Mouse (Mus musculus) hindbrain, embryonic 13.5 days (tissue): Measurements from ENCODE around the gene Sco1. TPM values are rescaled to one million over a fixed set of nuclear protein-coding genes. Genes with fewer than 3 reads are reported as not detected.

Source experiments
- ATAC-seq: fragments of 200-750 bp; cut with Nextera tagmentation; 2 replicates; pipeline ENCODE4 v1.8.0; 2017; ENCODE audit warnings: moderate TSS enrichment; ENCODE audit not compliant: low FRiP score
- H3K27ac ChIP-seq: fragments of 300-500 bp; sonication (generic); 2 replicates; pipeline ENCODE4 v1.5.1; 2015; ENCODE audit warnings: inconsistent platforms, mild to moderate bottlenecking, moderate library complexity
- H3K27me3 ChIP-seq: fragments of 300-500 bp; sonication (generic); 2 replicates; pipeline ENCODE4 v1.6.1; 2015; ENCODE audit warnings: mild to moderate bottlenecking, inconsistent platforms
- H3K36me3 ChIP-seq: fragments of 300-500 bp; sonication (generic); 2 replicates; pipeline ENCODE4 v1.6.1; 2015; ENCODE audit warnings: mild to moderate bottlenecking, inconsistent platforms
- H3K4me1 ChIP-seq: fragments of 300-500 bp; sonication (generic); replicated peaks from 2 replicates; pipeline ENCODE4 v1.6.1; 2015; ENCODE audit warnings: inconsistent platforms
- H3K4me2 ChIP-seq: fragments of 300-500 bp; sonication (generic); 2 replicates; pipeline ENCODE4 v1.6.1; 2015; ENCODE audit warnings: inconsistent platforms, mild to moderate bottlenecking, moderate library complexity
- H3K4me3 ChIP-seq: fragments of 300-500 bp; sonication (generic); 2 replicates; pipeline ENCODE4 v1.5.1; 2015; ENCODE audit warnings: mild to moderate bottlenecking, inconsistent platforms
- H3K9ac ChIP-seq: fragments of 300-500 bp; sonication (generic); 2 replicates; pipeline ENCODE4 v1.6.1; 2015; ENCODE audit warnings: mild to moderate bottlenecking, inconsistent platforms
- H3K9me3 ChIP-seq: fragments of 300-500 bp; sonication (generic); 2 replicates; pipeline ENCODE4 v1.6.1; 2016; ENCODE audit warnings: inconsistent platforms
- WGBS: fragments of 180-500 bp; shearing (Covaris S2); methylation state at CpG from one replicate; pipeline ENCODE4 v1.1.7; 2015; 5-methylcytosine and 5-hydroxymethylcytosine counted together
- polyA plus RNA-seq: library from polyadenylated mRNA; unstranded; fragments of >200 nt; fragmentation: Nextera tagmentation; extraction: Ambion mirVana; gene quantifications from 2 replicates; pipeline ENCODE4 v1.2.1, GENCODE M21; 2015

Sco1 gene
- polyA plus RNA-seq, 1 experiment from 2014 or later, result 13.1 TPM

DNA sequence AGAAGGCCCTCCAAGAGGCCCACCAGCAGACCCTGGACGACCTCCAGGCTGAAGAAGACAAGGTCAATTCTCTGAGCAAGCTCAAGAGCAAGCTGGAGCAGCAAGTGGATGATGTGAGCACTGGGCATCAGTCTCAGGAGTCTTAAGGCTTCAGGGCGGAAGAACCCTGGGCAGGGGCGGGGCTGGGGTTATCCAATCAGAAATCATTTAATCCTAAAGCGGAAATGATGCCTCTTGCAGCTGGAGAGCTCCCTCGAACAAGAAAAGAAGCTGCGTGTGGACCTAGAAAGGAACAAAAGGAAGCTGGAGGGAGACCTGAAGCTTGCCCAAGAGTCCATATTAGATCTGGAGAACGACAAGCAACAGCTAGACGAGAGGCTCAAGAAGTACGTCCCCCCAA is 40.7 kb downstream of the Sco1 start:
- H3K9me3 ChIP-seq, result no peaks in the 10 kb centered on the region
- 77% methylated on average over 9 of the region's 9 CpGs for WGBS
- no peak overlapping the region for H3K4me3 ChIP-seq
- H3K27ac ChIP-seq, result no peak overlapping the region
- no peaks in the 10 kb centered on the region for H3K36me3 ChIP-seq
- no peak for ATAC-seq
- no peak overlapping the region for H3K9ac ChIP-seq
- no peaks in the 10 kb centered on the region for H3K4me1 ChIP-seq
- H3K4me2 ChIP-seq, result no peak overlapping the region
- H3K27me3 ChIP-seq, result peaks cover 8% of the 10 kb centered on the region; the same call in 1 of the 2 replicates

DNA sequence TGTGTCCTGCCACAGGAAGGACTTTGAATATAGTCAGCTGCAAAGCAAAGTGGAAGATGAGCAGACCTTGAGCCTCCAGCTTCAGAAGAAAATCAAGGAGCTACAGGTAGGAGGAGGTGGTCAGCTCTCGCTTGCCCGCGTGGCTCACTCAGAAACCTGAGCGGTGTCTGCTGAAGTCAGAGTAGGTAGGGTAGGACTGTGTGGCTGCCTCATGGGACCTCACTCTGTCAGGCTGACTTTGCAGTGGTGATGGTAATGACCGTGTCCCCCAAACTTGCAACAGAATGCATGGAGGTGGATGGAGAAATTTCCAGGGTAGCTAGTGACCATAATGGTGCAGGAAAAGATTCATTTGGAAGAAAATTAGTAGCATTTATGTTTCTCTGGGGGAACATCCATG is 41.2 kb downstream of the Sco1 start:
- ATAC-seq, result no peak
- no peak overlapping the region for H3K4me3 ChIP-seq
- H3K27me3 ChIP-seq, result peaks cover 8% of the 10 kb centered on the region; the same call in 1 of the 2 replicates
- no peak overlapping the region for H3K27ac ChIP-seq
- 96% methylated on average over 5 of the region's 5 CpGs for whole genome bisulfite sequencing
- H3K9me3 ChIP-seq, result no peaks in the 10 kb centered on the region
- no peaks in the 10 kb centered on the region for H3K4me1 ChIP-seq
- H3K9ac ChIP-seq, result no peak overlapping the region
- H3K36me3 ChIP-seq, result no peaks in the 10 kb centered on the region
- H3K4me2 ChIP-seq, result no peak overlapping the region

DNA sequence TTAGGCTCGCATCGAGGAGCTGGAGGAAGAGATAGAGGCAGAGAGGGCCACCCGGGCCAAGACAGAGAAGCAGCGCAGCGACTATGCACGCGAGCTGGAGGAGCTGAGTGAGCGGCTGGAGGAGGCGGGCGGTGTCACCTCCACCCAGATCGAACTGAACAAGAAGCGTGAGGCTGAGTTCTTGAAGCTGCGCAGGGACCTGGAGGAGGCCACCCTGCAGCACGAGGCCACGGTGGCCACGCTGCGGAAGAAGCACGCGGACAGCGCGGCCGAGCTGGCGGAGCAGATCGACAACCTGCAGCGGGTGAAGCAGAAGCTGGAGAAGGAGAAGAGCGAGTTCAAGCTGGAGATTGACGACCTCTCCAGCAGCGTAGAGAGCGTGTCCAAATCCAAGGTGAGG is 42.0 kb downstream of the Sco1 start:
- Histone ChIP-seq H3K27me3 (peaks cover 8% of the 10 kb centered on the region; the same call in 1 of the 2 replicates), H3K4me3 (no peak overlapping the region), H3K4me2 (no peak overlapping the region), H3K27ac (no peak overlapping the region), H3K9ac (no peak overlapping the region), H3K36me3 (no peaks in the 10 kb centered on the region), H3K9me3 (no peaks in the 10 kb centered on the region), H3K4me1 (no peaks in the 10 kb centered on the region)
- 77% methylated on average over 29 of the region's 29 CpGs for WGBS
- ATAC-seq, result no peak

GRCm38 (mm10) chr11:67097709-67098108 is 45.2 kb downstream of the Sco1 start:
- H3K27ac ChIP-seq, result no peak overlapping the region
- H3K9ac ChIP-seq, result no peak overlapping the region
- H3K27me3 ChIP-seq, result peaks cover 4% of the 10 kb centered on the region; the same call in 1 of the 2 replicates
- H3K4me3 ChIP-seq, result no peak overlapping the region
- H3K4me2 ChIP-seq, result no peak overlapping the region
- no peaks in the 10 kb centered on the region for H3K9me3 ChIP-seq
- H3K36me3 ChIP-seq, result no peaks in the 10 kb centered on the region
- 96% methylated on average over 10 of the region's 10 CpGs for WGBS
- ATAC-seq, result no peak
- no peaks in the 10 kb centered on the region for H3K4me1 ChIP-seq

GRCm38 (mm10) chr11:67098427-67098826 is 46.0 kb downstream of the Sco1 start:
- ATAC-seq, result no peak
- Histone ChIP-seq H3K4me2 (no peak overlapping the region), H3K4me3 (no peak overlapping the region), H3K9ac (no peak overlapping the region), H3K36me3 (no peaks in the 10 kb centered on the region), H3K4me1 (no peaks in the 10 kb centered on the region), H3K9me3 (no peaks in the 10 kb centered on the region), H3K27me3 (peaks cover 4% of the 10 kb centered on the region; the same call in 1 of the 2 replicates), H3K27ac (no peak overlapping the region)
- WGBS, result 89% methylated on average over 11 of the region's 11 CpGs

- H3K27ac ChIP-seq, result no peak overlapping the region
- peaks cover 3% of the 10 kb centered on the region; the same call in 1 of the 2 replicates for H3K27me3 ChIP-seq
- ATAC-seq, result no peak
- no peaks in the 10 kb centered on the region for H3K36me3 ChIP-seq
- H3K9me3 ChIP-seq, result no peaks in the 10 kb centered on the region
- H3K9ac ChIP-seq, result no peak overlapping the region
- no peak overlapping the region for H3K4me2 ChIP-seq
- H3K4me1 ChIP-seq, result no peaks in the 10 kb centered on the region
- WGBS, result 96% methylated on average over 16 of the region's 16 CpGs
- H3K4me3 ChIP-seq, result no peak overlapping the region
These were observed 46.8 kb downstream of the Sco1 start for GRCm38 (mm10) chr11:67099241-67099640.

- WGBS, result 39% methylated on average over 6 of the region's 6 CpGs
- Histone ChIP-seq H3K27ac (no peak overlapping the region), H3K4me2 (no peak overlapping the region), H3K9me3 (no peaks in the 10 kb centered on the region), H3K4me3 (no peak overlapping the region), H3K27me3 (no peaks in the 10 kb centered on the region; the same call in 1 of the 2 replicates), H3K9ac (no peak overlapping the region), H3K36me3 (no peaks in the 10 kb centered on the region), H3K4me1 (no peaks in the 10 kb centered on the region)
- no peak for ATAC-seq
These were observed 47.7 kb downstream of the Sco1 start for GRCm38 (mm10) chr11:67100169-67100568.

DNA sequence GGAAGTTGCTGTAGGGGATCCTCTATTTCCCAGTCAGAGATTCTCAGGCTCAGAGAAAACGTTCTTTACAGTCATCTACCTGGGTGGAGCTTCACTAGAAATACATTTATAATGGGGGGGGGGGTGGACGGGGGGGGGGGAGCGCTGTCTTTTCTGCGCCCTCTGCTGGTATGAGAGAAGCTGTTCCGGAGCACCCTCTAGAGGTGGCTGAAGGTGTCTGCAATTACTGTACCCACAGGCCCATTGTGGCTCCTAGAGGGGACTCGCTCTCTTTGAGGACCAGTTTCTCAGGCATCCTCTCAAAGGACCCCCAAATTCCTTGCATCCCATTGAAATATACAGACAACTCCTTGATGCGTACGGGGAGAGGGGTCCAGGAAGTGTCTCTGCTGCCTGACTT is 49.2 kb downstream of the Sco1 start:
- ATAC-seq, result no peak
- Histone ChIP-seq H3K4me1 (peaks cover 5% of the 10 kb centered on the region; the same call in 1 of the 2 replicates), H3K9ac (no peak overlapping the region), H3K36me3 (no peaks in the 10 kb centered on the region), H3K27ac (no peak overlapping the region), H3K27me3 (no peaks in the 10 kb centered on the region; the same call in 1 of the 2 replicates), H3K4me3 (no peak overlapping the region), H3K9me3 (no peaks in the 10 kb centered on the region), H3K4me2 (no peak overlapping the region)
- WGBS, result 20% methylated on average over 8 of the region's 8 CpGs

DNA sequence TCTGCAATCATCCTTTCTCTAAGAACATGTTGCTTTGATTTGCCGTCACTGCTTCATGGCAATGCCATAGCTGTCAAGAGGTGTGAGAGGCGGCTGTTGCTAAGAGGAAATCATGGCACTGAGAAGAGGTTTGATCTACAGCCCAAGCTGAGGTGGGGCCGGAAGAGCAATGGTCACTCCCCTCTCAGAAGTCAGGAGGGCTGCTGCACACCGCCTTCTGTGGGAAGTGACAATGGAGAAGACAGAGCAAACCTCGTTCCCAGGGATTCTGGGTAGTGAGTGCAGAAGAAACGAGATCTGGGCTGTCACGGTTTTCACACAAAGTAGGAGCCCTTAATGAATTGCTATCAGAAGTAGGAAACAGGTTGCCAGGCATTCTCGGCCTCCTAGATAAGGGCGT is 50.8 kb downstream of the Sco1 start:
- Histone ChIP-seq H3K36me3 (no peaks in the 10 kb centered on the region), H3K27ac (no peak overlapping the region), H3K27me3 (no peaks in the 10 kb centered on the region), H3K9ac (no peak overlapping the region), H3K4me2 (no peak overlapping the region), H3K4me3 (no peak overlapping the region), H3K4me1 (peaks cover 5% of the 10 kb centered on the region; the same call in 1 of the 2 replicates), H3K9me3 (no peaks in the 10 kb centered on the region)
- no peak for ATAC-seq
- 86% methylated on average over 9 of the region's 9 CpGs for WGBS

GRCm38 (mm10) chr11:67104242-67104641 is 51.8 kb downstream of the Sco1 start:
- H3K36me3 ChIP-seq, result no peaks in the 10 kb centered on the region
- H3K4me1 ChIP-seq, result peaks cover 5% of the 10 kb centered on the region; the same call in 1 of the 2 replicates
- H3K4me2 ChIP-seq, result no peak overlapping the region
- no peak overlapping the region for H3K27ac ChIP-seq
- no peak overlapping the region for H3K4me3 ChIP-seq
- no peak overlapping the region for H3K9ac ChIP-seq
- H3K9me3 ChIP-seq, result no peaks in the 10 kb centered on the region
- no peak for ATAC-seq
- 80% methylated on average over 1 of the region's 1 CpGs for WGBS
- no peaks in the 10 kb centered on the region for H3K27me3 ChIP-seq

DNA sequence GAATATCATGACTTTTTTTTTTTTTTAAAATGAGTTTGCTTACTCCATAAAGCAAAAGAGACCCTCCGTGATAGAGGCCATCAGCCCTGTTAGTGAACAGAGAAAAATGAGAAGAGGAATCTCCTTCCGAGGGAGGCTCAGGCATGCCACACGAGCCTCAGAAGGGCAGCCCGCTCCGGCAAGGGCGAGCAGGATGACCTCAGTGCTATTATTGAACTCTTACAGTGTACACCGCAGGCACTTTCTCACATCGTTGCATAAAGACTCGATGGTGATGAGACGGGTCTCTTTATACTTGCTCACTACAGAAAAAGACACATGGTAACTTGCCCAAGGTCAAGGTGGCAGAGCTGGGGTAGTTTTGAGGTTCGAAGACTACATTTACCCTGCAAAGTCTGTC is 52.2 kb downstream of the Sco1 start:
- no peaks in the 10 kb centered on the region for H3K27me3 ChIP-seq
- H3K9ac ChIP-seq, result no peak overlapping the region
- ATAC-seq, result no peak
- no peak overlapping the region for H3K4me2 ChIP-seq
- no peaks in the 10 kb centered on the region for H3K36me3 ChIP-seq
- H3K4me3 ChIP-seq, result no peak overlapping the region
- no peaks in the 10 kb centered on the region for H3K9me3 ChIP-seq
- H3K4me1 ChIP-seq, result peaks cover 5% of the 10 kb centered on the region; the same call in 1 of the 2 replicates
- H3K27ac ChIP-seq, result no peak overlapping the region
- 66% methylated on average over 11 of the region's 11 CpGs for WGBS

- Histone ChIP-seq H3K4me2 (no peak overlapping the region), H3K4me1 (peaks cover 5% of the 10 kb centered on the region; the same call in 1 of the 2 replicates), H3K9me3 (no peaks in the 10 kb centered on the region), H3K27me3 (no peaks in the 10 kb centered on the region), H3K9ac (no peak overlapping the region), H3K36me3 (no peaks in the 10 kb centered on the region), H3K4me3 (no peak overlapping the region), H3K27ac (no peak overlapping the region)
- ATAC-seq, result no peak
- WGBS, result 35% methylated on average over 4 of the region's 4 CpGs
These were observed 53.2 kb downstream of the Sco1 start for GRCm38 (mm10) chr11:67105689-67106088.

DNA sequence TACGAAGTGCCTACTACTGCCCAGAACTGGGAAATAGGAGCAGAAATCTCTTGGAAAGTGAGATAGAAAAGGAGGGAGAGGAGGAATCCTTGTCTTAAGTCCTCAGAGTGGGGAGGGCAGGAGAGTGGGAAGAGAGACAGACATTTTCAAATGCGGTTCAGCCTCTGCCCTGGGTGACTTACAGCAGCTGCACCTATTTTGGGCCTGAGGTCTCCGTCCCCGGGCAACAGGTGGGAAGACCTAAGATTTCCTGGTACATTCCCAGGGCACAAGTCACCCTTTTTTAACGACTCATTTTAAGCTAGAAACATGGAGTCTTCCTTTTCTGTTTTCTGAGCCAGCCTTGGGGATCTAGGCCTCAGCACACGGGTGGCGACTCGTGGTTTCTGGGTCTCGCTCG is 54.5 kb downstream of the Sco1 start:
- Histone ChIP-seq H3K9me3 (no peaks in the 10 kb centered on the region), H3K4me2 (no peak overlapping the region), H3K9ac (no peak overlapping the region), H3K36me3 (no peaks in the 10 kb centered on the region), H3K27me3 (0 out of 2 replicates have a peak, but pooled peaks cover 6% of the 10 kb centered on the region), H3K4me1 (peaks cover 5% of the 10 kb centered on the region; the same call in 1 of the 2 replicates), H3K27ac (no peak overlapping the region), H3K4me3 (no peak overlapping the region)
- WGBS, result 84% methylated on average over 10 of the region's 10 CpGs
- ATAC-seq, result no peak
